Mouse (Mus musculus): ENCODE measurements around the gene Cmklr1.

DNA sequence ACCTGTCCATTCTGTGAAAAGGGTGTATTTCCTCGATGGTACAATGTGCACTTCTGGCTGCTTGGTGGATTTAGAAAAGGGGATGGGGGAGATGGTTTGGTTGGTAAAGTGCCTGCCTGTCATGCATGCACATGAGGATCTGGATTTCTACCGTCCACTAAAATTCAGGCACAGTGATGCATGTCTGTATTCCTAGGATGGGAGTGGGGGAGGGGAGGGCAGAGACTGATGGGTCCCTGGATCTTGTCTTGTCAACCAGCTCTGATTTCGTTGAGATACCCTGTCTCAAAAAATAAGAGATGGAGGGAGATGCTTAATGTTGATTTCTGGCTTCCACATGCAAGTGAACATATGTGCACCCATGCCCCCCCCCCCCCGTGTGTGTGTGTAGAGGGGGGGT lies 43.8 kb upstream of the Cmklr1 start:
- TF ChIP-seq GATA1 (IDR thresholded peaks at IDR 0.05; ENCODE audit: low read length): no peak
- no peak for TF ChIP-seq TAL1 (IDR thresholded peaks at IDR 0.05; ENCODE audit: low read length)

Data from erythroblast, embryonic 14.5 days (primary cell).